Comparison of ENCODE assay signal across 10 mouse cellular contexts in genomic region chr1:177573017-177573725, GRCm38 (mm10).
DNase-seq lines count a peak whose midpoint lies in the region; ATAC-seq and TF ChIP-seq lines count a peak whose summit lies in the region.
"Had no signal": no experiment of that assay in that cellular context is flagged by ENCODE, and none has a peak within 500 bp of the region (broad histone marks: within the 10 kb centered on the region; RNA-seq: fewer than 3 reads in every experiment).

No protein-coding gene starts in this region.

- TF ChIP-seq CTCF in cortical plate, adult 2 months (IDR thresholded peaks at IDR 0.05; ENCODE audit: extremely low read depth, insufficient read depth, low read length): no peak

- H3K9me3 ChIP-seq in hindbrain, embryonic 14.5 days (ENCODE audit: control insufficient read depth, low read length): no peaks in the 10 kb centered on the region
- no peaks in the 10 kb centered on the region for H3K9me3 ChIP-seq in hindbrain, embryonic 10.5 days
- H3K9me3 ChIP-seq: embryonic facial prominence, embryonic 12.5 days; limb, embryonic 13.5 days had no signal

- H3K27me3 ChIP-seq in hindbrain, embryonic 14.5 days (ENCODE audit: control insufficient read depth, insufficient read depth, low read length): no peaks in the 10 kb centered on the region
- H3K27me3 ChIP-seq in hindbrain, embryonic 10.5 days (ENCODE audit: insufficient read depth, poor library complexity, severe bottlenecking): no peaks in the 10 kb centered on the region
- H3K27me3 ChIP-seq: embryonic facial prominence, embryonic 12.5 days; limb, embryonic 13.5 days had no signal

- TF ChIP-seq POLR2A in cortical plate, adult 2 months (IDR thresholded peaks at IDR 0.05; ENCODE audit: extremely low read depth, insufficient read depth, low read length): no peak

- ATAC-seq in hindbrain, embryonic 14.5 days (ENCODE audit: low FRiP score): peak; percentile 57; the same call in 1 of the 2 replicates
- ATAC-seq in erythroid progenitor cell, adult 5-6 weeks (replicated peaks; ENCODE audit: low FRiP score, poor library complexity, severe bottlenecking): no peak

- 80% methylated on average over 17 of the region's 17 CpGs for WGBS in hindbrain, embryonic 14.5 days
- 88% methylated on average over 17 of the region's 17 CpGs for WGBS in hindbrain, embryonic 10.5 days

- no peak overlapping the region for H3K27ac ChIP-seq in hindbrain, embryonic 14.5 days
- no peak overlapping the region for H3K27ac ChIP-seq in hindbrain, embryonic 10.5 days
- H3K27ac ChIP-seq in cortical plate, adult 2 months (ENCODE audit: insufficient read depth, low read length): 0 out of 2 replicates have a peak overlapping the region, but pooled peaks have one; percentile 57
- H3K27ac ChIP-seq: embryonic facial prominence, embryonic 12.5 days; limb, embryonic 13.5 days had no signal

- no peaks in the 10 kb centered on the region for H3K4me1 ChIP-seq in hindbrain, embryonic 14.5 days (replicated peaks; ENCODE audit: control insufficient read depth, insufficient read depth, low read length)
- no peaks in the 10 kb centered on the region for H3K4me1 ChIP-seq in hindbrain, embryonic 10.5 days (replicated peaks)
- peaks cover 6% of the 10 kb centered on the region; the same call in 1 of the 2 replicates for H3K4me1 ChIP-seq in cortical plate, adult 2 months (ENCODE audit: control insufficient read depth, insufficient read depth, low read length)
- H3K4me1 ChIP-seq: embryonic facial prominence, embryonic 12.5 days; limb, embryonic 13.5 days had no signal

- no peaks in the 10 kb centered on the region for H3K36me3 ChIP-seq in hindbrain, embryonic 14.5 days (replicated peaks; ENCODE audit: control insufficient read depth, insufficient read depth)
- H3K36me3 ChIP-seq in hindbrain, embryonic 10.5 days: no peaks in the 10 kb centered on the region
- H3K36me3 ChIP-seq: embryonic facial prominence, embryonic 12.5 days; limb, embryonic 13.5 days had no signal

- DNase-seq in hindbrain, embryonic 14.5 days (ENCODE audit: low spot score): peak; percentile 63
- DNase-seq in hindbrain, embryonic 10.5 days (ENCODE audit: low spot score): no peak
- peak; percentile 94 for DNase-seq in layer of hippocampus, adult 9-11 months
- DNase-seq in right cerebral cortex, postnatal 25 days: peak; percentile 87
- DNase-seq in thymus, postnatal 14 days: no peak
- DNase-seq in adrenal gland, postnatal 4 days (ENCODE audit: low spot score in 2 of 2): no peak

- no peak overlapping the region for H3K4me2 ChIP-seq in hindbrain, embryonic 14.5 days (replicated peaks)
- H3K4me2 ChIP-seq: embryonic facial prominence, embryonic 12.5 days; limb, embryonic 13.5 days had no signal

- H3K4me3 ChIP-seq in hindbrain, embryonic 14.5 days (replicated peaks; ENCODE audit: low read length): no peak overlapping the region
- no peak overlapping the region for H3K4me3 ChIP-seq in hindbrain, embryonic 10.5 days
- H3K4me3 ChIP-seq in cortical plate, adult 2 months (ENCODE audit: insufficient read depth, low read length): peak overlapping the region; percentile 28; the same call in 1 of the 2 replicates
- H3K4me3 ChIP-seq: embryonic facial prominence, embryonic 12.5 days; limb, embryonic 13.5 days had no signal

- no peak overlapping the region for H3K9ac ChIP-seq in hindbrain, embryonic 14.5 days
- H3K9ac ChIP-seq: embryonic facial prominence, embryonic 12.5 days; limb, embryonic 13.5 days had no signal

Comparison
In these comparisons a context has a peak if more than half of its experiments do, and no peak if none do; other contexts are left out.
1. DNase-seq: peak in hindbrain, embryonic 14.5 days (single experiment), layer of hippocampus, adult 9-11 months (single experiment) and right cerebral cortex, postnatal 25 days (single experiment); none in hindbrain, embryonic 10.5 days (single experiment), thymus, postnatal 14 days (single experiment) and adrenal gland, postnatal 4 days (0 of 2).